Mouse (Mus musculus) WW6 (cell line): ENCODE data around the gene Irf1.

Source experiments
- DNase-seq: peaks from one replicate; pipeline ENCODE4 v3.0.0-alpha.2; 2013; ENCODE audit warnings: low read depth, low spot score

Gene Irf1

DNA sequence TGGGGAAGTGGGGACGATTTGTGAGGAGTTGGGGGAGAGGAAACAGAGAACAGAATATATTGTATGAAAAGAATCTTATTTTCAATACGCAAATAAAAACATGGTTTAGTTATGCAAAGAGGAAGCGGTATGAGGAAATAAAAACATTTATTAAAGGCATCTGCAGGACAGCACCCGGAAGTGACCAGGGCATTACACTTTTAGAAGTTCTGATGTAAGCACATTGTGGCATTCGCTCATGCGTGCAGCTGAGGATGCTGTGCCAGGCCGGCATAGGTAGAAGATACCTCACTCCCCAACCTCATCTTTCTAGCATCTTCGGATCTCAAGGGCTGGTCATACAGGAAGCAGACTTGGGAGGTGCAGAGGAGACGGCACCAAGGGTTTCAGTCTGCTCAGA, 13.5 kb downstream of the Irf1 start:
- DNase-seq: no peak

DNA sequence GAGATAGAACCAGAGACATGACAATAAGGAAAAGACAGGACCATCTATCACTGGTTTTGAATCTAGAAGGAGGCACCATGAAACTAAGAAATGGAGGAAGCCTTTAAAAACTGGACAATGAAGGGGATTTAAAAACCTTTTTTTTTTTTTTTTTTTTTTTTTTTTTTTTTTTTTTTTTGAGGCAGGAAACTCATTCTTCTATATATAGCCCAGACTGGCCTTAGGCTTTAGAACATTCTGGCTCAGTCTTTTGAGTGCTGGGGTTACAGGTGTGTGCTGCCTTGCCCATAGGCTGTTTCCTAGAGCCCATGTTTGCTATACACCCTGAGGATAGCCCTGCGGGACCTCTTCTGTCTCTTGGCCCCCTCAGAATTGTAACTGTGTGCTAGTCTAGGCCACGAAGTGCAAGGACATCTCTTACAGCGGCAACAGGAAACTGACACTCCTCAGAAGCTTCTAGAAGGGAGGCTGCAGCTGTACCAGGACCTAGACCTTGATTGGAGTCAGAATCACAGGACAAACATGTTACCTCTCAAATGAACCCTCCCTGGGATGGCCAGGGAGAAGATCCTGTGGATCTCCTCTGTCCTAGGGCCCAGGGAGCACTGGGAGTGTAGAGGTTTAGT, 15.6 kb downstream of the Irf1 start:
- DNase-seq: no peak

- DNase-seq: no peak
Observed at GRCm38 (mm10) chr11:53786058-53787031, 16.5 kb downstream of the Irf1 start.

DNA sequence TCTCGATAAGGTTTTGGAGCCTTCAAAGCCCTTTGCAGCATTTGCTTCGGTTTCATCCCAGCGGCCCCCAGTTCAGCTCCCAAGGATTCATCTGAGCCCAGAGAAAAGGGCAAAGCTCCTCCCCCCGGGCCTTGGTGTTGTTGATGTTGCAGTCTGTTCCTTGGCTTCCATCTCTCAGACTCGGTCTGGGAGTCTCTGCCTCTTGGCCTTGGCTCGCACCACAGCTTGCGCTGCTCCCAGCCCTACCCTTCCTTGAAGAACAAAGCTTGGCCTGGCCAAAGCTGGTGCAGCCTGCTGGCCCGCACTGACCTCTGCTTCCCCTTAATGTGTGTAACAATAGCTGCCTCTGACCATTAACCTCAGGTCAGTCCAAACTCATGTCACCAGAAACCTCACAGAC, 18.4 kb downstream of the Irf1 start:
- DNase-seq: no peak

- DNase-seq: no peak
Observed at GRCm38 (mm10) chr11:53789277-53789676, 19.5 kb downstream of the Irf1 start.

DNA sequence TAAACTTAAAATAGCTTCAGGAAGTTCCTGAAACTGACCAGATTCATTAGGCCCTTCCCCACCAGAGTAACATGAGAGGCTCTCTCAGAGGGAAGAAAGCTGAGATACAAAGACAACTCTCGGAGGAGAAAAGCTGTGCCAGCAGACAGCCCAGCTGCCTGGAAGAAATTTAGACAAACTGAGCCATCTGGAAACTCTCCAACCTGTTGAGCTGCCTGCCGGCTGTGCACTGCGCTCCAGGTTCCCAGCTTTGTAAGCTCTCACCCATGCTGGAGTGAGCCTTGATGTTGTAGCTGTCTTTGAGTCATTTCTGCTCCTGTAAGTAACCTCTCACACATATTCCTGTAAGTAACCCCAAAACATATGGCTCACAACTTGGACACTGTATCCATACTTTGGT, 23.2 kb downstream of the Irf1 start:
- no peak for DNase-seq

- no peak for DNase-seq
Observed at GRCm38 (mm10) chr11:53794015-53794414, 24.2 kb downstream of the Irf1 start.

DNA sequence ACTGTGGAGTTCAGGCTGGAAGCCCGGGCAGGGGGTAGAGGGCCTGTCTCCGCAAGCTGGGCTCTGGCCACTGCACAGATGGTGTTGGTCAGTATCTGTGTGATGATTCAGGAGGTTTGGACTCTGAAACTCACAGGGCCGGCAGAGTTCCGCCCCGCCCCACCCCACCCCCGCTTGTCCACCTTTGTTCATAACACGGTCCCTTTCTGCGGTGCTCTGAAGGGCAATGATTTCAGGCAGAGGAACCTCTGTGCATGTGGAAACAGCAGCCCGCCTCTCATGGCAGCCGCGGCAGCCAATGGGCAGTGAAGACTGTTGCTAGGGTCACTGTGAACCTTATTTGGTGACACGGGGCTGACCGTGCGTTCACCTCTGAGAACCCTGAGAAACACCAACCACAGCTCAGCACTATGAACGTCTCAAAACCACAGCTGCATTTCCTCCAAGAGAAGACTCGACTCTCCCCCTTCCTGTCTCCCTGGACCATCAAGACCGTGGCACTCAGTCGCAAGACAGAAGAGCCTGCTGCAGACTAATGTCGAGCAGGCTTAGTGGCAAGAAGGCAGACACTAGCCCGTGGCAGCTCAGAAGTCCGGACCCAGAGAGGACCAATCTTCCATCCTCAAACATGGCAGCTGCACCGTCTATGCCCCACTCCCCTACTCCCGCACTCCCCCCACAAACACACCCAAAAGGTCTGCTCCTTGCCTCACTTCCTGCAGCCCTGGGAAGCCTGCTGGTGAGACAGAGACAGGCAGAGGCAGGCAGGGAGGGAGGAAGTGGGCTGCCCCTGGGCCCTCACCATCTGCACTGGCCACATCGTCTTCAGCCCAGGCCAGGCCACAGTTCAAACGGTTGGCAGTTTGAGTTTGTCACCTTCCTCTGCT, 25.1 kb downstream of the Irf1 start:
- no peak for DNase-seq

GRCm38 (mm10) chr11:53795813-53796212, 26.0 kb downstream of the Irf1 start:
- no peak for DNase-seq

DNA sequence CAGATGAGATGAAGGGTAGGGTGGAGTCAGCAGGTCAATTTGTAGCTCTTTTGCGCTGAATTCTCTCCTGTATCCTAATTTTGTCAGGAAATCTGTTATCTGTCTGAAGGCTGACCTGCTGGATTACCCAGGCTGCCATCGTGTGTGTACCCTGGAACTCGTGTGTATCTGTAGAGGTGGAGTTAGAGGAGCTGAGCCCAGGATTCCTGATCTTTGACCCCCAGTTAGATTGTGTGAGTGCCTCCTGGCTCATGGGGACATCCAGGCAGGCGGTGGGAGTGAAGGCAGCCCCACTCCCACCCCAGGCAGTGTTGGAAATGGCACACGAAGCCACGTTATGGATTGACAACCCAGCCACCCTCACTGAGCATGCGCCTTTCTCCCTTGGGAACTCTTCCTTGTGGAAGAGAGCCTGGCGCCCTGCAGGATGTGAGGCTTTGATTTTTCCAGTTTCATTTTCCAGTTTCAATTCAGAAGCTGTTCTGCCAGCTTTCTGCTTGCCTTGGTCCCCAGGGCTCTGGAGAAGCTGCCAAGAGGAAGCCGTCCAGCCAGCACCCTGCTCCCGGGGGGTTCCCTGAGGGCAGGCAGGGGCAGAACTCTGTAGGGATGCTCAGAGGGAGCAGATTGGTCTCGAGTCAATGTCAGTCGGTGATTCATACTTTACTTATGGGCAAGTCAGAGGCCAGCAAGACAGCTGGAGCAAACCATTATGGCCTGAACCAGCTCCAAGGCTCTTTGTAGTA, 26.8 kb downstream of the Irf1 start:
- no peak for DNase-seq

GRCm38 (mm10) chr11:53797386-53797920, 27.6 kb downstream of the Irf1 start:
- no peak for DNase-seq

GRCm38 (mm10) chr11:53798041-53798711, 28.4 kb downstream of the Irf1 start:
- DNase-seq: no peak

DNA sequence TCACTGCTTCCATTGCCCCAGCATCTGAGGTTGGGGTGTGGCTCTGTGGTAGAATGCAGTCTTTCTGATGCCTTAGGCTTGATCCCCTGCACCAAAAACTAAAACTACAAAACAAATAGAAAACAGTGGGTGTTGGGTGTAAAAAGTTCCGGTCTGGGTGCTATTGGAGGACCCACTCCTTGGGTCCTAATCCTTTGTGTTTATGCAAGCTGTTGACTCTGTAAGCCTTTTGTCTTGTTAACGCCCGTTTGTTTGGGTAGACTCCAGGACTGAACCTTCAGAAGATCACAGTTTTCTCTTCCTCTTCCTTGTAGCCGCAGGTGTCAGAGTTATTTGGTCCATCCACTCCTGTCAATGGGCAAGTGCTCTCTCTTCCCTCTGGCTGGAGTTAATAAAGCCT, 30.2 kb downstream of the Irf1 start:
- DNase-seq: peak; percentile 57

DNA sequence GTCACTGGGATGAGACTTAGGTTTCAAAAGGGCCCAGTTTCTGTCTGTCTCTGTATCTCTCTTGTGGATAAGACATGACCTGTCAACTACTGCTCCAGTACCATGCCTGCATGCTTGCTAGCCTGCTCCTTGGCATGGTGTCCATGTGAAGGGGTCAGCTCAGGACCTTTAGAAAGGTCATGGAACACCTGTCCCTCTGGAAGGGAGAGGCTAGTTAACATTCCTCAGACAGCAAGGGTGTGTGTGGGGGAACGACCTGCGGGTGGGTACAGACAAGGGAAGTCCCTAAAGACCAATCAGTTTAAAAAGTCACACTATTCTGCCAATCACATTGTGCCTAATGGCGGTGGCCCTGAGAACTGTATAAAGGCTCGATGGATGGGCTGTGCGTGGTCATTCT, 31.2 kb downstream of the Irf1 start:
- no peak for DNase-seq

DNA sequence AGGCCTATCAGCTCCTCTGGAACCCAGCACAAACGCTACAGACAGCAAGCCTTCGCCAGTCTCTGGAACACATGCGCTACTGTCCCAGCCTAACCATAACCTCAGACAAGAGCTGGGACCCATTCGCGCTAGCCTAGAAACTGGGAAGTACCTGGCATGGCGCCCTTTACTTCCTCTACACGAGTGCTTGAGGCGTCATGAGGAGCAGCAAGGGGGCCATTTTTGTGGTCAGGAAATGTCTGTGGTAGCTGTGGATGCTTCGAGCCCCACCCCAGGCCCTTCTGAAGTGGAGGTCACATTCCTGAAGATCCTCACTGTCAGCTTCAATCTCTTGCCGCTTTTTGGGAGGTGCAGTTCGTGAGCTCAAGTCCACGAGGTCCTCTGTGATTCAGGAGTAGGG, 33.3 kb downstream of the Irf1 start:
- DNase-seq: no peak

- DNase-seq: no peak
Observed at GRCm38 (mm10) chr11:53803494-53803893, 33.7 kb downstream of the Irf1 start.

GRCm38 (mm10) chr11:53804569-53805344, 34.9 kb downstream of the Irf1 start:
- DNase-seq: no peak

- DNase-seq: no peak
Observed at GRCm38 (mm10) chr11:53805786-53806185, 36.0 kb downstream of the Irf1 start.

DNA sequence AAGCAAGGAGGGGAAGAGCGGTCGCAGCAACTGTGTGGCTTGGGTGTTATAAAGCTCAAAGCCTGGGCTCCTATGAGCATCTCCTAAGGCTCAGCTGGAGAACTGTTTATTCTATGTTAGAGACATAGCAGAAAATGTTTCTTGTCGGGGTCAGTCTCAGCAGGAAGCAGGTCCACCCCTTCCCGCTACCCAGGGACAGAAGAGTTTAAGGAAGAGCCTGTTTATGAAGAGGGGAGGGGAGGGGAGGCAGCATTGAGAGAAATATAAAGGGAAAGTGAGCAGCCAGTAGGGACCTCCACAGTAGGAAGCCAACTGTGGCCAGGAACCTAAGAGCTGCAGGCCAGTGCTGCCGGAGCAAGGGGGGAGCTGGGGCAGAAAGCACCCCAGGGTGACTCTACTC, 39.5 kb downstream of the Irf1 start:
- DNase-seq: no peak

DNA sequence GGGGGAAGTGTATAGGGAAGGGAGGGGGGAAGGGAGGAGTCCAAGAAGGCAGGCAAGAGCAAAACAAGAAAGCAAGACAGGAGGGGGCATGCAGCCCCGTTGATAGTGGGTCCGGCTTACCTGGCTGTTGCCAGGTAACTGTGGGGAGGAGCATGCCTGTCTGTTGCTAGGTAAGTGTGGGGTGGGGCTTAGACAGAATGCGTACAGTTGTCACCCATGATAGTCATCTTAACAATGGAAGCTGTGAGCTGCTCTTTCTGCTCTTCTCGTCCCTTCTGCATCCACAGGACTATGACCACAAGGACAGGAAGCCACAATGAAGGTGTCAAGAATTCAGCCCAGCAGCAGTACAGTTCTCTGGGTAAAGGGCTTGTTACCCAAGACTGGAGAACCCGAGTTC, 40.3 kb downstream of the Irf1 start:
- no peak for DNase-seq
